Mouse (Mus musculus): ENCODE measurements around the gene Rptor. TPM values are rescaled to one million over a fixed set of nuclear protein-coding genes. Genes with fewer than 3 reads are reported as not detected.

Rptor gene
- polyA plus RNA-seq, 1 experiment from 2014 or later, result 11.6 TPM

DNA sequence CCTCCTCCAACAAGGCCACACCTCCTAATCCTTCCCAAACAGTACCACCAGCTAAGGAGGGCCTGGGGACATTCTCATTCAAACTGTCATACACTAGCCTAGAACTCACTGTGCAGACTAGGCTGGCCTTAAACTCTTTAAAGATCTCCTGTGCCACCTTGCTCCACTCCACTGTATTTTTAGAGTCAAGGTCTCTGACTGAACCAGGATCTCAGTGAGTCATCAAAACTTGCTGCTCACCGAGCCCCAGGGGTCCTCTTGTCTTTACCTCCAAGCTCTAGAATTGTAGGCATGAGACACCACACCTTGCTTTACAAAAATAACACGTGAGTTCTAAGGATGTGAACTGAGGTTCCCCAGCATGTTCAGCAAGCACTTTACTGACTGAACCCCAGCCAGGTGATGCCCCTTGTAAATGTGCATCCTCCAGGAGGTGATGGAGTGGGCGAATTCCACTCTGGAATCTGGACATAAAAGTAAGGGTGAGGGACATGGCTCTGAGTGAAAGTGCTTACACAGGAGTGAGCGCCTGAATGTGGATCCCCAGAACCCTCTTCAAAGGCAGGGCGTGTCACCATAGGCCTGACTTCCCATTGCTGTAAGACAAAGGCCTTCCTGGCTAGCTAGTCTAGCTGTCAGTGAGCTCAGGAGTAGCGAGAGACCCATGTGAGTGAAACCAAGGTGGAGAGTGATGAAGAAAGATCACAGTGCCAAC lies 89.6 kb downstream of the Rptor start:
- 83% methylated on average over 6 of the region's 6 CpGs for WGBS
- Histone ChIP-seq H3K9me3 (ENCODE audit: control insufficient read depth, low read length) (no peaks in the 10 kb centered on the region), H3K27ac (replicated peaks; ENCODE audit: low read depth, low read length) (no peak overlapping the region), H3K9ac (ENCODE audit: low read depth, low read length) (no peak overlapping the region), H3K36me3 (ENCODE audit: control insufficient read depth, insufficient read depth, low read length) (no peaks in the 10 kb centered on the region), H3K4me1 (ENCODE audit: control insufficient read depth, insufficient read depth, low read length) (peaks cover 11% of the 10 kb centered on the region; the same call in 1 of the 2 replicates), H3K4me3 (ENCODE audit: low read depth, low read length) (no peak overlapping the region), H3K4me2 (ENCODE audit: low read depth, low read length) (no peak overlapping the region), H3K27me3 (replicated peaks; ENCODE audit: control insufficient read depth, insufficient read depth, low read length) (no peaks in the 10 kb centered on the region)
- DNase-seq (ENCODE audit: low spot score), result no peak
- no peak for ATAC-seq (ENCODE audit: low read depth)

DNA sequence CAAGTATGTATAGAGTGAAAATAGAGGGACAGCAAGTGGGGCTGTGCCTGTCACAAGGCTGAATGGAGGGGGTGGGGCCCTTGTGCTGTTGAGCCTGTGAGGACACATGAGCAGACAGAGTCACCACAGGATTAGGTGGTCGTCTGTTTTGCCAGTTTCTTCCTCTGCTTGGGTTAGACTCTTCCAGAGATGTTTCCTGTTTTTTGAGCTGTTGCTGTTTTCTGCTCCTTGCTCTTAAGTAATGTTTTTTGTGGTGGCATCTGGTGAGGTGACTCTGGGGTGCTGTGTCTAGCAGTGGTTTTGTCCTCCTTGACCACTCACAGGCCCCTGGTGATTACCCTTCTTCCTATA lies 90.2 kb downstream of the Rptor start:
- 79% methylated on average over 1 of the region's 1 CpGs for WGBS
- no peak overlapping the region for H3K27ac ChIP-seq (replicated peaks; ENCODE audit: low read depth, low read length)
- no peaks in the 10 kb centered on the region for H3K36me3 ChIP-seq (ENCODE audit: control insufficient read depth, insufficient read depth, low read length)
- DNase-seq (ENCODE audit: low spot score), result no peak
- H3K4me1 ChIP-seq (ENCODE audit: control insufficient read depth, insufficient read depth, low read length), result peaks cover 11% of the 10 kb centered on the region; the same call in 1 of the 2 replicates
- no peak overlapping the region for H3K4me2 ChIP-seq (ENCODE audit: low read depth, low read length)
- ATAC-seq (ENCODE audit: low read depth), result no peak
- no peak overlapping the region for H3K9ac ChIP-seq (ENCODE audit: low read depth, low read length)
- H3K9me3 ChIP-seq (ENCODE audit: control insufficient read depth, low read length), result no peaks in the 10 kb centered on the region
- H3K27me3 ChIP-seq (replicated peaks; ENCODE audit: control insufficient read depth, insufficient read depth, low read length), result no peaks in the 10 kb centered on the region
- H3K4me3 ChIP-seq (ENCODE audit: low read depth, low read length), result no peak overlapping the region

DNA sequence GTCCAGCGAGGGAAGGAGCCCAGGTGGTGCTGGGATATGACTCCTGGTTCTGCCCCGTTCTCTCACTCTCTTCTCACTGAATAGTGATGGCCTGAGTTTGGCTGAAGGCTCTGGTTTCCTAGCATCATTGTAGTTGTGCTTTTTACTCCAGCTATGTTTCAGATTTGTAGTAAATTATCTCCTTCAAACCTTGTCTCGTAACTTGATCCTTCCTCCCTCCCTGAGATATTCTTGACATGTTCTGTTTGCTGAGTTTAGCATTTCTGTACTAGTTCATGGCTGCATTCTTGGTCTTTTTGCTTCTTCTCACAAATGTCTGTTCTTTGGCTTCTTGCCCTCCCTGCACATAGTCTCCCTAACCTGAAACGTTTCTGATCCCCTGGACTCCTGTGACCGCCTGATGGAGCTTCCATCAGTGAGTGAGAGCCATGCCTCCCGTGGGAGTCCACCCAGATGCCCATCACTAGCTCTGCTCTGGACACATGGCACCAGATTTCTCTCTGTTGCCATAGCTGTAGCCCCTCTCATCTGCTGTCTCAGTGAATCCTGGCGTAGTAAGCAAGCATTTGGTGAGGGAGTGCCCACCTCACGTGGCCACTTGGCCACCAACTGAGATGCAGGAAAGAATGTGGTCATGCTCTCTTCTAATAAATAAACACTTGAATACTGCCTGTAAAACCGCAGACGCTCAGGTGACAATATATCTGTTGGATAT lies 91.6 kb downstream of the Rptor start:
- H3K4me2 ChIP-seq (ENCODE audit: low read depth, low read length), result no peak overlapping the region
- no peaks in the 10 kb centered on the region for H3K27me3 ChIP-seq (replicated peaks; ENCODE audit: control insufficient read depth, insufficient read depth, low read length)
- no peak overlapping the region for H3K9ac ChIP-seq (ENCODE audit: low read depth, low read length)
- no peaks in the 10 kb centered on the region for H3K36me3 ChIP-seq (ENCODE audit: control insufficient read depth, insufficient read depth, low read length)
- peaks cover 11% of the 10 kb centered on the region; the same call in 1 of the 2 replicates for H3K4me1 ChIP-seq (ENCODE audit: control insufficient read depth, insufficient read depth, low read length)
- no peak for ATAC-seq (ENCODE audit: low read depth)
- no peak overlapping the region for H3K4me3 ChIP-seq (ENCODE audit: low read depth, low read length)
- no peaks in the 10 kb centered on the region for H3K9me3 ChIP-seq (ENCODE audit: control insufficient read depth, low read length)
- DNase-seq (ENCODE audit: low spot score), result peak; percentile 31
- H3K27ac ChIP-seq (replicated peaks; ENCODE audit: low read depth, low read length), result peak overlapping the region; percentile 61
- WGBS, result 62% methylated on average over 10 of the region's 10 CpGs

DNA sequence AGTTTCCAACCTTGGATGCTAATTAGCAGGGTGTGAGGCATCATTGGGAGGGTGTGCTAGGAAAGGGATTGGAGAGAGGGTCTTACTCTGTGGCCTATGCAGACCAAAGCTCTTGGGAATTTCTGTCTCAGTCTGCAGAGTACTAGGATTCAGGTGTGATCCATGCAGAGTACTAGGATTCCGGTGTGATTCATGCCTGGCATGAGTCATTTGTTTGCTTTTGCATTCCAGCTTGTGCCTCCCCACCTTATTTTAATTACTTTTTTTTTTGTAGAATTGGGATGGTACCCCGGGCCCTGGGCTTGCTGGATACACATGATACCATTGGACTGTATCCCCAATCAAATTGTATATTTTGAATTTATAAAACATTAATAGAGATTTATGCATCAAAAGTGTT lies 93.7 kb downstream of the Rptor start:
- DNase-seq (ENCODE audit: low spot score) (no peak), ATAC-seq (ENCODE audit: low read depth) (no peak)
- no peaks in the 10 kb centered on the region for H3K27me3 ChIP-seq (replicated peaks; ENCODE audit: control insufficient read depth, insufficient read depth, low read length)
- no peaks in the 10 kb centered on the region for H3K9me3 ChIP-seq (ENCODE audit: control insufficient read depth, low read length)
- H3K9ac ChIP-seq (ENCODE audit: low read depth, low read length), result no peak overlapping the region
- H3K27ac ChIP-seq (replicated peaks; ENCODE audit: low read depth, low read length), result no peak overlapping the region
- no peaks in the 10 kb centered on the region for H3K36me3 ChIP-seq (ENCODE audit: control insufficient read depth, insufficient read depth, low read length)
- no peak overlapping the region for H3K4me3 ChIP-seq (ENCODE audit: low read depth, low read length)
- H3K4me1 ChIP-seq (ENCODE audit: control insufficient read depth, insufficient read depth, low read length), result peaks cover 8% of the 10 kb centered on the region; the same call in 1 of the 2 replicates
- WGBS, result 70% methylated on average over 2 of the region's 2 CpGs
- H3K4me2 ChIP-seq (ENCODE audit: low read depth, low read length), result no peak overlapping the region

DNA sequence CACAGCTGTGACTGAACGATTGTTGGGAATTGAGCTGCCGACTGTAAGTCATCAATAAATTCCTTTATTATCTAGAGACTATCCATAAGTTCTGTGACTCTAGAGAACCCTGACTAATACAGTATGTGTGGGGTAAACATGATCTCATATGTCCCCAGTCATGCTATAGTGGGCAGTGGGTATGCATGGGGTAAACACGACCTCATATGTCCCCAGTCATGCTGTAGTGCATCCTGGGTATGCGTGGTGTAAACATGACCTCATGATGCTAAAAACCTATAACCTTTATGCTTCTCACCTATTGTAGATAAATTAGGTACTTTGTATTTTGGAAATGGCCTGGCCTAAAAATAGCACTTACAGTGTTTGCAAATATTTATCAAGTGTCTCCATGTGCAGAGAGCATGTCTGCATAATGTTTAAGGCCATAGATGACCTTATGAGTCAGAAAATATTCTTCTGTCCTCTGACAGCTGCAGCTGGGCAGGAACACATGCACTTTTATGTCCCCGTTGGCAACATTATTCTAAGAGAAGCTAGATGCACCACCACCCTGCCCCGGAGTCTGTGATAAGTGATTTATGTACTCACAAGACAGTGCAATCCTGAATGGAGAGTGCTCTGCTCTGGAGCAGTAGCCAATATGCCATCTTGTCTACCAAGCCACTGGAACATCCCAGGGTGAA lies 102.8 kb downstream of the Rptor start:
- Histone ChIP-seq H3K27me3 (replicated peaks; ENCODE audit: control insufficient read depth, insufficient read depth, low read length) (no peaks in the 10 kb centered on the region), H3K4me2 (ENCODE audit: low read depth, low read length) (no peak overlapping the region), H3K27ac (replicated peaks; ENCODE audit: low read depth, low read length) (no peak overlapping the region), H3K9ac (ENCODE audit: low read depth, low read length) (no peak overlapping the region), H3K9me3 (ENCODE audit: control insufficient read depth, low read length) (no peaks in the 10 kb centered on the region), H3K4me3 (ENCODE audit: low read depth, low read length) (no peak overlapping the region), H3K36me3 (ENCODE audit: control insufficient read depth, insufficient read depth, low read length) (no peaks in the 10 kb centered on the region), H3K4me1 (ENCODE audit: control insufficient read depth, insufficient read depth, low read length) (no peaks in the 10 kb centered on the region)
- no peak for DNase-seq (ENCODE audit: low spot score)
- 81% methylated on average over 4 of the region's 6 CpGs for WGBS
- no peak for ATAC-seq (ENCODE audit: low read depth)

DNA sequence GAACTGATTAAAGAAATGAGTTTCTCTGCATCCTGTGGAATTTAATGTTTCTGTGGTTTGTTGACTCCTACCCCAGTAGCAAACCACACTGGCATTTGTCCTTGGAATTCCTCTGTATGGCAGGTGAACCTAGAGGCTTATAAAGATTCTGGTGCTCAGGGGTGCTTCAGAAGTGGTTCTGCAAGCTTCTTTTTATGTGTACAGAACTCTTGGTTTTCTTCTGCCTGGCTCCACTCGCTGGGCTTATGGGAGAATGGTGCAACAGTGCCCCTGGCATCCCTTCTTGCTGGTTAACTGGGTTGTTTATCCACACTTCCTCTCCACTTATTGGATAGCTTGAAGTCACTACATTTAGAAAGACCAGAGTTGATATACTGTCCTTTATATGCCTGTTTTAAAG lies 104.6 kb downstream of the Rptor start:
- H3K4me1 ChIP-seq (ENCODE audit: control insufficient read depth, insufficient read depth, low read length), result no peaks in the 10 kb centered on the region
- H3K9me3 ChIP-seq (ENCODE audit: control insufficient read depth, low read length), result no peaks in the 10 kb centered on the region
- no peak overlapping the region for H3K4me2 ChIP-seq (ENCODE audit: low read depth, low read length)
- no peak overlapping the region for H3K9ac ChIP-seq (ENCODE audit: low read depth, low read length)
- no peak overlapping the region for H3K27ac ChIP-seq (replicated peaks; ENCODE audit: low read depth, low read length)
- H3K27me3 ChIP-seq (replicated peaks; ENCODE audit: control insufficient read depth, insufficient read depth, low read length), result no peaks in the 10 kb centered on the region
- no peaks in the 10 kb centered on the region for H3K36me3 ChIP-seq (ENCODE audit: control insufficient read depth, insufficient read depth, low read length)
- H3K4me3 ChIP-seq (ENCODE audit: low read depth, low read length), result no peak overlapping the region
- WGBS, result 65% methylated on average over 1 of the region's 1 CpGs
- ATAC-seq (ENCODE audit: low read depth) (no peak), DNase-seq (ENCODE audit: low spot score) (no peak)

DNA sequence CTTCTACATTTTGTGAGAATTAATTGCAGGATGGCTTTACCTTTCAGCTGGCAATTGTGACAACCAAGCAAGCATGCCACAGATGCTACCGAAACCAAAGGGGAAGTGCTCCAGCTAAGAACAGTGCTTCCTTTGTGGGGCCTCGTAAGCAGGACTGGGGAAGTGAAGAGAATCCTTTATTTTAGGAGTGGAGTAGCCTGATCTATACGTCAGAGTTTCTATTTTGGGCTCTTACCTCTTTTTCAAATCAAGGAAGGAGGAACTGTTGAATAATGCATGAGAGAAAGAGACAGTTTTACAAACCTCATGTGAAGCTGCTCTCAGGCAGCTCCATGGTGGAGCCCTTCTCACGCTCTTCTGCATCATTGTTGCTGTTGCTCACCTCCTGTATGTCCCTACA lies 106.5 kb downstream of the Rptor start:
- no peaks in the 10 kb centered on the region for H3K9me3 ChIP-seq (ENCODE audit: control insufficient read depth, low read length)
- H3K4me2 ChIP-seq (ENCODE audit: low read depth, low read length), result no peak overlapping the region
- ATAC-seq (ENCODE audit: low read depth) (no peak), DNase-seq (ENCODE audit: low spot score) (peak; percentile 33)
- no peaks in the 10 kb centered on the region for H3K27me3 ChIP-seq (replicated peaks; ENCODE audit: control insufficient read depth, insufficient read depth, low read length)
- no peaks in the 10 kb centered on the region for H3K36me3 ChIP-seq (ENCODE audit: control insufficient read depth, insufficient read depth, low read length)
- H3K9ac ChIP-seq (ENCODE audit: low read depth, low read length), result no peak overlapping the region
- H3K4me1 ChIP-seq (ENCODE audit: control insufficient read depth, insufficient read depth, low read length), result no peaks in the 10 kb centered on the region
- no peak overlapping the region for H3K4me3 ChIP-seq (ENCODE audit: low read depth, low read length)
- whole genome bisulfite sequencing, result 39% methylated on average over 4 of the region's 4 CpGs
- no peak overlapping the region; the same call in 1 of the 2 replicates for H3K27ac ChIP-seq (replicated peaks; ENCODE audit: low read depth, low read length)

DNA sequence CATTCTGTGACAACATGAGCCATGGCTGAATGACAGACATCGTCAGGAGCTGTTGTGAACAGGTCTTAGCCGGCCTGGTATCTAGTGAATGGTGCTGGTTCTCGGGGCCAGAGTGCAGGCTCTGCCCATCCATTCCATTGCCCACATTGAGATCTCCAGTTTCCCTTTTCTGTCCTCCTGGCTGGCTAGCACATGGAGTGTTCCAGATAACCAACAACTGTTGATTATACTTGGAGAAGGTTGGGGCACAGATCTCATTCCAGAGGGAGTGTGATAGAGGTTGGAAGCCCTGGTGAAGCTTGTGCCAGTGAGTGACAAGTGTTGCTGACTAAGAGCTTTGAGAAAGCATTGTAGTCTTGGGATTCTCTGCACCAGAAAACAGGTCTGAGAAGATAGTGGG lies 107.6 kb downstream of the Rptor start:
- H3K9me3 ChIP-seq (ENCODE audit: control insufficient read depth, low read length), result no peaks in the 10 kb centered on the region
- no peak overlapping the region for H3K27ac ChIP-seq (replicated peaks; ENCODE audit: low read depth, low read length)
- no peak overlapping the region for H3K9ac ChIP-seq (ENCODE audit: low read depth, low read length)
- H3K4me1 ChIP-seq (ENCODE audit: control insufficient read depth, insufficient read depth, low read length), result no peaks in the 10 kb centered on the region
- H3K27me3 ChIP-seq (replicated peaks; ENCODE audit: control insufficient read depth, insufficient read depth, low read length), result no peaks in the 10 kb centered on the region
- H3K36me3 ChIP-seq (ENCODE audit: control insufficient read depth, insufficient read depth, low read length), result no peaks in the 10 kb centered on the region
- H3K4me2 ChIP-seq (ENCODE audit: low read depth, low read length), result no peak overlapping the region
- no peak for ATAC-seq (ENCODE audit: low read depth)
- 92% methylated on average over 3 of the region's 3 CpGs for WGBS
- no peak overlapping the region for H3K4me3 ChIP-seq (ENCODE audit: low read depth, low read length)
- no peak for DNase-seq (ENCODE audit: low spot score)
